22 mouse cellular contexts compared by ENCODE assay signal in the genomic region with DNA sequence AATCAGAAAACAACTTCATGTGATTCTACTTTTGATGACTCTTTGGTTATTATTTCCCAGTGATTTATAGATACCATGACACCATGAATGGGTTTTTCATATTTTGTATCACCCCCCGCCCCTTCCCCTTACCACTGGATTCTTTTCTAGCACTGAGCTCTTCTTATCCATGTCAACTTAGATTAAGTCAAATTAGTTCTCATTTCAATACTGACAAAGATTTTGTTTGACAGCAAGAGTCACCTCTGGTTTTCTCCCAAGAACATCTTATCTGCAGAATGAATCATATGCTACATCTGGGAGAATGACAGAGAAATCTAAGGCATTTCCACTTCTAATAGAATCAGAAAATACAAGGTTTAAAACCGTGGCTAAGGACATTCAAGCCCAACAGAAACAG.
DNase-seq lines count a peak whose midpoint lies in the region; ATAC-seq lines count a peak whose summit lies in the region.
"Had no signal": no experiment of that assay in that cellular context is flagged by ENCODE, and none has a peak within 500 bp of the region (broad histone marks: within the 10 kb centered on the region; RNA-seq: fewer than 3 reads in every experiment).

No protein-coding gene starts in this region.

- no peaks in the 10 kb centered on the region for H3K9me3 ChIP-seq in hindbrain, embryonic 14.5 days (ENCODE audit: control insufficient read depth, low read length)
- H3K9me3 ChIP-seq: G1E had no signal

- H3K9ac ChIP-seq in hindbrain, embryonic 14.5 days, result no peak overlapping the region

- H3K4me3 ChIP-seq in hindbrain, embryonic 14.5 days (replicated peaks; ENCODE audit: low read length), result no peak overlapping the region

- WGBS in hindbrain, embryonic 14.5 days, result 83% methylated on average over 2 of the region's 2 CpGs

- ATAC-seq in hindbrain, embryonic 14.5 days (ENCODE audit: low FRiP score), result no peak
- ATAC-seq: activated CD4-positive, CD25-positive, alpha-beta regulatory T cell, adult 4 months; CD4-positive, CD25-positive, alpha-beta regulatory T cell, adult 4 months; Patski had no signal

- peak; percentile 30 for DNase-seq in Muller cell, postnatal 12 days (ENCODE audit: inconsistent ontology term)
- DNase-seq in retina, embryonic 14.5 days (ENCODE audit: low spot score), result peak; percentile 60
- peak; percentile 67 for DNase-seq in retina, postnatal 1 day
- no peak for DNase-seq in hindbrain, embryonic 14.5 days (ENCODE audit: low spot score)
- no peak for DNase-seq in adrenal gland, postnatal 25 days
- DNase-seq in layer of hippocampus, postnatal 10 days (ENCODE audit: low spot score in 2 of 2), result no peak
- DNase-seq: adrenal gland, adult 2 months; adrenal gland, adult 8-10 months; adrenal gland, postnatal 10 days; adrenal gland, postnatal 14 days; adrenal gland, postnatal 36 days; B cell, adult 2 months; cerebellum, adult 11 months; cerebellum, adult 11-12 months; cerebellum, adult 18-20 months; cerebellum, adult 2 months; cerebellum, adult 8-10 months had no signal

- H3K27ac ChIP-seq in hindbrain, embryonic 14.5 days, result no peak overlapping the region

- no peaks in the 10 kb centered on the region for H3K4me1 ChIP-seq in hindbrain, embryonic 14.5 days (replicated peaks; ENCODE audit: control insufficient read depth, insufficient read depth, low read length)

- H3K27me3 ChIP-seq in hindbrain, embryonic 14.5 days (ENCODE audit: control insufficient read depth, insufficient read depth, low read length), result no peaks in the 10 kb centered on the region
- H3K27me3 ChIP-seq: CH12.LX had no signal

- H3K4me2 ChIP-seq in hindbrain, embryonic 14.5 days (replicated peaks), result no peak overlapping the region

- no peaks in the 10 kb centered on the region for H3K36me3 ChIP-seq in hindbrain, embryonic 14.5 days (replicated peaks; ENCODE audit: control insufficient read depth, insufficient read depth)
- H3K36me3 ChIP-seq: G1E had no signal

Comparison
In these comparisons a context has a peak if more than half of its experiments do, and no peak if none do; other contexts are left out.
1. DNase-seq: peak in Muller cell, postnatal 12 days (single experiment), retina, embryonic 14.5 days (single experiment) and retina, postnatal 1 day (single experiment); none in hindbrain, embryonic 14.5 days (single experiment), adrenal gland, postnatal 25 days (single experiment) and layer of hippocampus, postnatal 10 days (0 of 2).